Mouse (Mus musculus): ENCODE measurements around the gene Dop1b. TPM values are rescaled to one million over a fixed set of nuclear protein-coding genes. Genes with fewer than 3 reads are reported as not detected.

Dop1b gene
- total RNA-seq, 2 experiments from 2014 or later: 78.4 to 125 TPM

Other genes with a start within 250 kb of the Dop1b start
- not detected in 2 replicates for gene Setd4, start 107.8 kb upstream of the Dop1b start, total RNA-seq (2015; ENCODE audit: low replicate concordance)
- 0.70 and 1.2 TPM in 2 replicates for gene Setd4, start 107.8 kb upstream of the Dop1b start, total RNA-seq (2017; ENCODE audit: low replicate concordance)
- 8.3 and 18.6 TPM in 2 replicates for gene Cbr1, start 106.1 kb upstream of the Dop1b start, total RNA-seq (2015; ENCODE audit: low replicate concordance)
- gene Cbr1, start 106.1 kb upstream of the Dop1b start, total RNA-seq (2017; ENCODE audit: low replicate concordance): 5.2 and 8.2 TPM in 2 replicates
- not detected in 2 replicates for gene Gm5678, start 83.8 kb upstream of the Dop1b start, total RNA-seq (2015; ENCODE audit: low replicate concordance)
- not detected in 2 replicates for gene Gm5678, start 83.8 kb upstream of the Dop1b start, total RNA-seq (2017; ENCODE audit: low replicate concordance)
- gene Cbr3, start 28.7 kb upstream of the Dop1b start, total RNA-seq (2015; ENCODE audit: low replicate concordance): not detected in 2 replicates
- not detected in 2 replicates for gene Cbr3, start 28.7 kb upstream of the Dop1b start, total RNA-seq (2017; ENCODE audit: low replicate concordance)
- 25.7 and 32.3 TPM in 2 replicates for gene Morc3, start 120.2 kb downstream of the Dop1b start, total RNA-seq (2015; ENCODE audit: low replicate concordance)
- 55.5 and 63.2 TPM in 2 replicates for gene Morc3, start 120.2 kb downstream of the Dop1b start, total RNA-seq (2017; ENCODE audit: low replicate concordance)
- gene Chaf1b, start 172.0 kb downstream of the Dop1b start, total RNA-seq (2015; ENCODE audit: low replicate concordance): 6.9 and 18.0 TPM in 2 replicates
- 16.4 and 27.9 TPM in 2 replicates for gene Chaf1b, start 172.0 kb downstream of the Dop1b start, total RNA-seq (2017; ENCODE audit: low replicate concordance)

Measured in erythroblast, adult 5-6 weeks (primary cell).